Mouse (Mus musculus): ENCODE data around the gene Lancl3. TPM values are rescaled to one million over a fixed set of nuclear protein-coding genes. Genes with fewer than 3 reads are reported as not detected.

The Lancl3 gene
- 0.09 and 0.13 TPM in 2 replicates for polyA plus RNA-seq (2015; fragmentation: Nextera tagmentation; extraction: Ambion mirVana)

DNA sequence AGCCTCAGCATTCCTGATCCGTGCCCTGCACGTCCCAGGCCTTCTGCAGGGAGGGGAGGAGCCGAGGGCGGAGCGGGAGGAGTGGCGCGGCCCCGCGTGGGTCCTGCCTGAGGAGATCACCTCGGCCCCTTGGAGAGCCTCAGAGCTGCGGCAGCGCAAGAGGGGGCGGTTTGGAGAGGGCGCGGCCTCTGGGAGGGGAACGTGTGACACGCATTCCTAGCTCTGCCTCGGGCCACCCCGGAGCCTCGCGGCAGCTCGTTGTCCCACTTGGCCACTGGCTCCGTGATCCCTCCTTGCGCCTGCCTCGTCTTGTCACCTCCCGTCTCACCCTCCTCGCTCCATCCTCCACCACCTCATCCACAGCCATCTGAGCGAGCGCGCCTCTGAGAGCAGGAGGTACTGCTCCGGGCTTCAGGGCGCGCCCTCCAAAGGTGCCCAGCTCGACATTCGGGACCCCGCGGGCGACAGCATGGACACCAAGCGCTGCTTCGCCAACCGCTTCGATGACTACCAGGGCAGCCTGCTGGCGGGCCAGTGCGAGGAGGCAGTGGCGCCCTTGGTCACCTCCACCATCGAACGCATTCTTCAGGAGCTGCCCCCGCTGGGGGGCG, at the start of gene Lancl3:
TSS of gene Lancl3 (plus strand) at position 142 of the 611 bp plus-strand sequence.
- Histone ChIP-seq H3K36me3 (replicated peaks; ENCODE audit: insufficient read depth, low read length) (no peaks in the 10 kb centered on the region), H3K4me1 (ENCODE audit: insufficient read depth) (no peaks in the 10 kb centered on the region), H3K27ac (ENCODE audit: low read depth) (no peak within 1 kb of the TSS), H3K27me3 (ENCODE audit: insufficient read depth, low read length) (peaks cover 17% of the 10 kb centered on the region), H3K4me3 (ENCODE audit: low read depth, low read length) (peak within 1 kb of the TSS; percentile 43), H3K4me2 (ENCODE audit: low read depth, low read length) (peak within 1 kb of the TSS; percentile 67), H3K9ac (replicated peaks) (no peak within 1 kb of the TSS), H3K9me3 (ENCODE audit: low read length) (no peaks in the 10 kb centered on the region)
- TF ChIP-seq EP300 (IDR thresholded peaks at IDR 0.05; ENCODE audit: low read depth) (no peak), CTCF (IDR thresholded peaks at IDR 0.05; ENCODE audit: low read depth) (no peak)
- no peak for ATAC-seq
- DNase-seq = peak; percentile 19
- 16% methylated on average over 29 of the region's 49 CpGs for WGBS (ENCODE audit: insufficient replicate concordance)

DNA sequence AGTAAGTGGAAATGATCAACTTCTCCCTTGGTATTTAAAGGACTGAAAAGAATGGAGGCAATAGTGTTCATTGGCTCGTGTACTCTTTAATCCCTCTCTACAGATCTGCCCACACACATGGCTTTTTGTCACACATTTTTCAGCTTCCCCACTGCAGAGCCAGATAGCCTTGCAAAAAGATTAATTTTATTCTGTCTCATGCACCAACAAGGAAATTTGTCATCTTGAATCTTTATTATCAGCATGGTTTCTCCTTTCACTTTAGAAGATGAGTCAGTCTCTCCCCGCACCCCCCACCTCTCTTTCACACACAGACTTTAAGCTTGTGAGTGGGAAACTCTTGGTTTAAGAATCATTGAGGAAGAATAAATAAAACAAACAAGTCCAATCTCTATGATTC, 20.7 kb upstream of the Lancl3 start:
- 67% methylated on average over 2 of the region's 2 CpGs for WGBS (ENCODE audit: insufficient replicate concordance)

DNA sequence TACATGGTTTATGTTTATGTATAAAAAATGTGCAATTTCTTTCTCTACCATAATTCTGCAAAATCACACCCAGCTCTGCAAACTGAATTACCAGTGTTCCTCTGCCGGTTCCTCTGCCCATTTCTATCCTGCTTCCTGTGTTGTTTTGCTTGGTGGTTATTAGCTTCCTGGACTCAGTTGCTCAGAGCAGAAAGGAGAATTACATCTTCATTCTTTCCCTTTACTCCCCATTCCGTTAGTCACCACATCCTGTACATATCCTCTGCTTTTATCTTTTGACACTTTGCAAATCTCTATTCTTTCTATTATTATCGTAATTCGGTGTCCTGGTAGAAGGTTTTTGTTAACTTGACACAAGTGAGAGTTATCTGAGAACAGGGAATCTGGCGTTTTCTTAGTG, 18.1 kb upstream of the Lancl3 start:
- Histone ChIP-seq H3K9me3 (ENCODE audit: low read length) (no peaks in the 10 kb centered on the region), H3K4me2 (ENCODE audit: low read depth, low read length) (no peak overlapping the region), H3K27me3 (ENCODE audit: insufficient read depth, low read length) (no peaks in the 10 kb centered on the region), H3K4me1 (ENCODE audit: insufficient read depth) (no peaks in the 10 kb centered on the region), H3K27ac (ENCODE audit: low read depth) (no peak overlapping the region), H3K36me3 (replicated peaks; ENCODE audit: insufficient read depth, low read length) (no peaks in the 10 kb centered on the region), H3K4me3 (ENCODE audit: low read depth, low read length) (no peak overlapping the region), H3K9ac (replicated peaks) (no peak overlapping the region)
- TF ChIP-seq CTCF (IDR thresholded peaks at IDR 0.05; ENCODE audit: low read depth) (no peak), EP300 (IDR thresholded peaks at IDR 0.05; ENCODE audit: low read depth) (no peak)
- no peak for DNase-seq
- WGBS (ENCODE audit: insufficient replicate concordance) = 43% methylated on average over 5 of the region's 5 CpGs
- ATAC-seq = no peak

More for the DNA sequence above, 20.7 kb upstream of the Lancl3 start:
- Histone ChIP-seq H3K27ac (ENCODE audit: low read depth) (no peak overlapping the region), H3K4me2 (ENCODE audit: low read depth, low read length) (no peak overlapping the region), H3K27me3 (ENCODE audit: insufficient read depth, low read length) (no peaks in the 10 kb centered on the region), H3K9ac (replicated peaks) (no peak overlapping the region), H3K4me3 (ENCODE audit: low read depth, low read length) (no peak overlapping the region), H3K36me3 (replicated peaks; ENCODE audit: insufficient read depth, low read length) (no peaks in the 10 kb centered on the region), H3K9me3 (ENCODE audit: low read length) (no peaks in the 10 kb centered on the region), H3K4me1 (ENCODE audit: insufficient read depth) (no peaks in the 10 kb centered on the region)
- ATAC-seq (no peak), DNase-seq (no peak)
- TF ChIP-seq EP300 (IDR thresholded peaks at IDR 0.05; ENCODE audit: low read depth) (no peak), CTCF (IDR thresholded peaks at IDR 0.05; ENCODE audit: low read depth) (no peak)

DNA sequence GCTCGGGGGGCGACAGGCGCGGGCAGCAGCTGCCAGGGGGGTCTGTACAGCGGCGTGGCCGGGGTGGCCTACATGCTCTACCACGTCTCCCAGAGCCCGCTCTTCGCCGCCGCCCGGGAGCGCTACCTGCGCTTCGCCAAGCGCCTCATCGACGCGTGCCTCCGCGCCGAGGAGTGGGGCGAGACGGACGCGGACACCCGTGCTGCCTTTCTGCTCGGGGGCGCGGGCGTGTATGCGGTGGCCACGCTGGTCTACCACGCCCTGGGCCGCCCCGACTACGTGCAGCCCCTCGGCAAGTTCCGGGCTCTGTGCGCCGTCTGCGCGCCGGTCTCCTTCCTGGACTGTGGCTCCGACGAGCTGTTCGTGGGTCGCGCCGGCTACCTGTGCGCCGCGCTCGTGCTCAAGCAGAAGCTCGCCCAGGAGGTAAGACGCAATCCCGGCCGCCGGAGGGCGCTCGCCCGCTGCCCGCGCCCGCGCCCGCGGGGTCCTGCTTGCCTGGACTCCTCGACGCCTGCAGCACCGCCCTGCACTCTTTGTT, 747 bp downstream of the Lancl3 start:
- ATAC-seq = peak; percentile 38

DNA sequence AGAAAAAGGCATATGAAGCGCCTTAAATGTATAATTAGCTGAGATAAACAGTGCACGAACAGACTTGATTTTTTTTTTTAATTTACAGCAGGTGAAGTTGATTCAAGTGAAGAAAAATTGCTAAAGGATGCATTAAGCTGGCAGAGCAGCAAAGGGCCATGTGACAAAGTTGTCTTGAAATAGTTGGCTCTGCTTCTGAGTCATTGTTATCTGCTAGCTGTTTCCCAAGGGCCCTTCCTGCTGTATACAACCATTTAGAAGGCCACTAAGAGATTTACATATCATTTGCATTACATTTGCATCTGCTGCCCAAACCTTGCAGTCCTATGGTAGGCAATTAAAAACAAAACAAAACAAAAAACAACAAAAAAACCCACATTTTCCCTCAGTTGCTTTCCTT, 2.3 kb downstream of the Lancl3 start:
- no peaks in the 10 kb centered on the region for H3K9me3 ChIP-seq (ENCODE audit: low read length)
- no peak overlapping the region for H3K27ac ChIP-seq (ENCODE audit: low read depth)
- no peaks in the 10 kb centered on the region for H3K36me3 ChIP-seq (replicated peaks; ENCODE audit: insufficient read depth, low read length)
- peaks cover 13% of the 10 kb centered on the region for H3K27me3 ChIP-seq (ENCODE audit: insufficient read depth, low read length)
- no peaks in the 10 kb centered on the region for H3K4me1 ChIP-seq (ENCODE audit: insufficient read depth)
- 60% methylated on average over 2 of the region's 2 CpGs for WGBS (ENCODE audit: insufficient replicate concordance)
- H3K4me3 ChIP-seq (ENCODE audit: low read depth, low read length) = no peak overlapping the region
- ATAC-seq (no peak), DNase-seq (no peak)
- H3K9ac ChIP-seq (replicated peaks) = no peak overlapping the region
- TF ChIP-seq EP300 (IDR thresholded peaks at IDR 0.05; ENCODE audit: low read depth) = no peak
- TF ChIP-seq CTCF (IDR thresholded peaks at IDR 0.05; ENCODE audit: low read depth) = no peak
- H3K4me2 ChIP-seq (ENCODE audit: low read depth, low read length) = no peak overlapping the region

More for the DNA sequence above, 747 bp downstream of the Lancl3 start:
- 16% methylated on average over 30 of the region's 72 CpGs for whole genome bisulfite sequencing (ENCODE audit: insufficient replicate concordance)
- Histone ChIP-seq H3K4me1 (ENCODE audit: insufficient read depth) (no peaks in the 10 kb centered on the region), H3K27ac (ENCODE audit: low read depth) (no peak overlapping the region), H3K36me3 (replicated peaks; ENCODE audit: insufficient read depth, low read length) (no peaks in the 10 kb centered on the region), H3K4me3 (ENCODE audit: low read depth, low read length) (peak overlapping the region; percentile 43), H3K9ac (replicated peaks) (no peak overlapping the region), H3K4me2 (ENCODE audit: low read depth, low read length) (peak overlapping the region; percentile 67), H3K9me3 (ENCODE audit: low read length) (no peaks in the 10 kb centered on the region), H3K27me3 (ENCODE audit: insufficient read depth, low read length) (peaks cover 17% of the 10 kb centered on the region)
- TF ChIP-seq CTCF (IDR thresholded peaks at IDR 0.05; ENCODE audit: low read depth) (peak; percentile 40), EP300 (IDR thresholded peaks at IDR 0.05; ENCODE audit: low read depth) (no peak)
- DNase-seq = peak; percentile 50

DNA sequence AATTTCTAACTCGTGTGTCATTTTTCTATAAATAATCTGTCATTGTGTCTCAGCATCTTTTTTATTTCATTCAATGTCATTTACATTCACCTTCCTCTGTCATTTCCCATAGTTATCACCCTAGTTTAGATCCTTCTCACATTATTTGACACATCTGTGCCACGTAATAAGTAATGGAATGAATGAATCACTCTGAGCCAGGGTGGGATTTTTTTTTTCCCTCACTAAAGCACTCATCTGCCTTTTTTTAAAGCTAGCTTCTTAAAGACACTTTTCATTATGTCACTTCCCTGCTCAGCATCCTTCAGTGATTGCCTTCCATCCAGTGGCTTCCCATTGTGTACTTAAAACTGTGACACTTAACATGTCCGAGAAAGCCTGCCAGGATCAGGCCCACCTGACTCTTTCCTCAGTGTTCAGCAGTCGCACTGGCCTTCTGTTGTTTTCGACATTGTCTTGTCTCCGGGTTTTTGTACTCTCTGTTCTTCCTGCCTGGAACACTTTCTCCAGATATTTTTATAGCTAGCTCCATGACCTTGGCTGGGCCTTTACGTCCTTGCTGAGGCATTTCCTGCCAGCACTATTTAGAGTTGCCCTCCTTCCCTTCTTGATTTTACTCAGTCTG, 3.2 kb downstream of the Lancl3 start:
- Histone ChIP-seq H3K9me3 (ENCODE audit: low read length) (no peaks in the 10 kb centered on the region), H3K36me3 (replicated peaks; ENCODE audit: insufficient read depth, low read length) (no peaks in the 10 kb centered on the region), H3K4me2 (ENCODE audit: low read depth, low read length) (no peak overlapping the region), H3K4me1 (ENCODE audit: insufficient read depth) (no peaks in the 10 kb centered on the region), H3K27me3 (ENCODE audit: insufficient read depth, low read length) (peaks cover 13% of the 10 kb centered on the region), H3K9ac (replicated peaks) (no peak overlapping the region), H3K4me3 (ENCODE audit: low read depth, low read length) (no peak overlapping the region), H3K27ac (ENCODE audit: low read depth) (no peak overlapping the region)
- DNase-seq (no peak), ATAC-seq (no peak)
- 62% methylated on average over 7 of the region's 7 CpGs for WGBS (ENCODE audit: insufficient replicate concordance)
- TF ChIP-seq CTCF (IDR thresholded peaks at IDR 0.05; ENCODE audit: low read depth) (no peak), EP300 (IDR thresholded peaks at IDR 0.05; ENCODE audit: low read depth) (peak; percentile 28; the same call in 1 of the 2 replicates)
